Mouse (Mus musculus): Measurements from ENCODE around the gene Dpf1. TPM values are rescaled to one million over a fixed set of nuclear protein-coding genes. Genes with fewer than 3 reads are reported as not detected.
A peak's percentile ranks its signal among the peaks of the same experiment; 100 is the strongest.

Gene Dpf1
- polyA plus RNA-seq, 1 experiment from 2014 or later: 6.7 TPM

- Histone ChIP-seq H3K27me3 (replicated peaks) (no peaks in the 10 kb centered on the region), H3K36me3 (no peaks in the 10 kb centered on the region), H3K4me1 (replicated peaks) (peaks cover 36% of the 10 kb centered on the region), H3K4me3 (replicated peaks) (peak overlapping the region; percentile 48), H3K4me2 (replicated peaks) (peak overlapping the region; percentile 93), H3K9me3 (no peaks in the 10 kb centered on the region), H3K27ac (peak overlapping the region; percentile 91), H3K9ac (peak overlapping the region; percentile 38)
- no peak for ATAC-seq
- WGBS: 43% methylated on average over 11 of the region's 11 CpGs
Observed at GRCm38 (mm10) chr7:29290691-29291485, 12.9 kb upstream of the Dpf1 start.

GRCm38 (mm10) chr7:29291616-29292457 lies 11.9 kb upstream of the Dpf1 start:
- WGBS: 18% methylated on average over 7 of the region's 7 CpGs
- Histone ChIP-seq H3K9me3 (no peaks in the 10 kb centered on the region), H3K4me1 (replicated peaks) (peaks cover 36% of the 10 kb centered on the region), H3K9ac (peak overlapping the region; percentile 38; the same call in 1 of the 2 replicates), H3K27ac (peak overlapping the region; percentile 91), H3K4me2 (replicated peaks) (peak overlapping the region; percentile 93), H3K4me3 (replicated peaks) (peak overlapping the region; percentile 48; the same call in 1 of the 2 replicates), H3K36me3 (no peaks in the 10 kb centered on the region), H3K27me3 (replicated peaks) (no peaks in the 10 kb centered on the region)
- no peak for ATAC-seq

GRCm38 (mm10) chr7:29292458-29293098 lies 11.2 kb upstream of the Dpf1 start:
- WGBS: 19% methylated on average over 8 of the region's 8 CpGs
- Histone ChIP-seq H3K9ac (peak overlapping the region; percentile 3; the same call in 1 of the 2 replicates), H3K4me1 (replicated peaks) (peaks cover 36% of the 10 kb centered on the region)

GRCm38 (mm10) chr7:29293131-29294065 lies 10.4 kb upstream of the Dpf1 start:
- Histone ChIP-seq H3K27me3 (replicated peaks) (no peaks in the 10 kb centered on the region), H3K9ac (peak overlapping the region; percentile 3; the same call in 1 of the 2 replicates), H3K9me3 (no peaks in the 10 kb centered on the region), H3K4me1 (replicated peaks) (peaks cover 32% of the 10 kb centered on the region), H3K27ac (peak overlapping the region; percentile 80), H3K4me3 (replicated peaks) (no peak overlapping the region), H3K4me2 (replicated peaks) (peak overlapping the region; percentile 93), H3K36me3 (no peaks in the 10 kb centered on the region)
- no peak for ATAC-seq
- 32% methylated on average over 19 of the region's 19 CpGs for WGBS

More at GRCm38 (mm10) chr7:29292458-29293098, 11.2 kb upstream of the Dpf1 start:
- ATAC-seq: no peak
- H3K4me2 ChIP-seq (replicated peaks): peak overlapping the region; percentile 93
- H3K27ac ChIP-seq: peak overlapping the region; percentile 80
- H3K9me3 ChIP-seq: no peaks in the 10 kb centered on the region
- no peaks in the 10 kb centered on the region for H3K27me3 ChIP-seq (replicated peaks)
- no peaks in the 10 kb centered on the region for H3K36me3 ChIP-seq
- H3K4me3 ChIP-seq (replicated peaks): no peak overlapping the region

GRCm38 (mm10) chr7:29294111-29294761 lies 9.5 kb upstream of the Dpf1 start:
- Histone ChIP-seq H3K36me3 (no peaks in the 10 kb centered on the region), H3K27me3 (replicated peaks) (no peaks in the 10 kb centered on the region), H3K9me3 (no peaks in the 10 kb centered on the region), H3K27ac (no peak overlapping the region), H3K4me2 (replicated peaks) (no peak overlapping the region), H3K4me3 (replicated peaks) (no peak overlapping the region), H3K9ac (no peak overlapping the region), H3K4me1 (replicated peaks) (peaks cover 30% of the 10 kb centered on the region)
- no peak for ATAC-seq
- 69% methylated on average over 13 of the region's 13 CpGs for WGBS

- ATAC-seq: no peak
- H3K36me3 ChIP-seq: no peaks in the 10 kb centered on the region
Observed at GRCm38 (mm10) chr7:29295861-29296647, 7.7 kb upstream of the Dpf1 start.

GRCm38 (mm10) chr7:29296998-29297397 lies 6.8 kb upstream of the Dpf1 start:
- Histone ChIP-seq H3K27me3 (replicated peaks) (no peaks in the 10 kb centered on the region), H3K9me3 (no peaks in the 10 kb centered on the region), H3K36me3 (no peaks in the 10 kb centered on the region), H3K27ac (no peak overlapping the region), H3K4me1 (replicated peaks) (peaks cover 16% of the 10 kb centered on the region), H3K4me3 (replicated peaks) (no peak overlapping the region), H3K4me2 (replicated peaks) (peak overlapping the region; percentile 36), H3K9ac (no peak overlapping the region)
- WGBS: 10% methylated on average over 10 of the region's 10 CpGs
- 0 out of 2 replicates have a peak, but pooled peaks have one; percentile 34 for ATAC-seq

More at GRCm38 (mm10) chr7:29295861-29296647, 7.7 kb upstream of the Dpf1 start:
- H3K27me3 ChIP-seq (replicated peaks): no peaks in the 10 kb centered on the region
- 74% methylated on average over 24 of the region's 24 CpGs for WGBS
- no peak overlapping the region for H3K4me3 ChIP-seq (replicated peaks)
- no peak overlapping the region for H3K4me2 ChIP-seq (replicated peaks)
- no peak overlapping the region; the same call in 1 of the 2 replicates for H3K27ac ChIP-seq
- H3K9me3 ChIP-seq: no peaks in the 10 kb centered on the region
- H3K9ac ChIP-seq: no peak overlapping the region
- H3K4me1 ChIP-seq (replicated peaks): peaks cover 20% of the 10 kb centered on the region

GRCm38 (mm10) chr7:29301127-29301566 lies 2.6 kb upstream of the Dpf1 start:
- Histone ChIP-seq H3K4me2 (replicated peaks) (peak overlapping the region; percentile 42), H3K36me3 (no peaks in the 10 kb centered on the region), H3K9ac (no peak overlapping the region), H3K9me3 (no peaks in the 10 kb centered on the region), H3K27ac (no peak overlapping the region), H3K27me3 (replicated peaks) (peaks cover 26% of the 10 kb centered on the region), H3K4me3 (replicated peaks) (no peak overlapping the region), H3K4me1 (replicated peaks) (peaks cover 17% of the 10 kb centered on the region)
- WGBS: 4% methylated on average over 7 of the region's 7 CpGs
- no peak for ATAC-seq

GRCm38 (mm10) chr7:29302641-29303040 lies 1.1 kb upstream of the Dpf1 start:
- 70% methylated on average over 7 of the region's 7 CpGs for WGBS
- H3K27me3 ChIP-seq (replicated peaks): peaks cover 28% of the 10 kb centered on the region
- ATAC-seq: no peak
- no peaks in the 10 kb centered on the region for H3K36me3 ChIP-seq
- H3K9ac ChIP-seq: no peak overlapping the region
- H3K4me2 ChIP-seq (replicated peaks): no peak overlapping the region
- no peaks in the 10 kb centered on the region for H3K9me3 ChIP-seq
- H3K4me3 ChIP-seq (replicated peaks): no peak overlapping the region
- peaks cover 22% of the 10 kb centered on the region for H3K4me1 ChIP-seq (replicated peaks)
- no peak overlapping the region for H3K27ac ChIP-seq

- Histone ChIP-seq H3K4me3 (replicated peaks) (peak overlapping the region; percentile 52), H3K27ac (no peak overlapping the region), H3K9ac (peak overlapping the region; percentile 51), H3K4me1 (replicated peaks) (peaks cover 35% of the 10 kb centered on the region), H3K27me3 (replicated peaks) (peaks cover 30% of the 10 kb centered on the region), H3K9me3 (no peaks in the 10 kb centered on the region), H3K4me2 (replicated peaks) (peak overlapping the region; percentile 98), H3K36me3 (no peaks in the 10 kb centered on the region)
- no peak for ATAC-seq
- 0% methylated on average over 38 of the region's 48 CpGs for WGBS
Observed at GRCm38 (mm10) chr7:29304463-29305262, 912 bp downstream of the Dpf1 start.
